Mouse (Mus musculus): Measurements from ENCODE around the gene Hist1h1c.
"Not testable (repeated sequence)": the region's sequence is repeated elsewhere in the genome, so short reads cannot be mapped to it uniquely, and the experiment has no call there.

The Hist1h1c gene

DNA sequence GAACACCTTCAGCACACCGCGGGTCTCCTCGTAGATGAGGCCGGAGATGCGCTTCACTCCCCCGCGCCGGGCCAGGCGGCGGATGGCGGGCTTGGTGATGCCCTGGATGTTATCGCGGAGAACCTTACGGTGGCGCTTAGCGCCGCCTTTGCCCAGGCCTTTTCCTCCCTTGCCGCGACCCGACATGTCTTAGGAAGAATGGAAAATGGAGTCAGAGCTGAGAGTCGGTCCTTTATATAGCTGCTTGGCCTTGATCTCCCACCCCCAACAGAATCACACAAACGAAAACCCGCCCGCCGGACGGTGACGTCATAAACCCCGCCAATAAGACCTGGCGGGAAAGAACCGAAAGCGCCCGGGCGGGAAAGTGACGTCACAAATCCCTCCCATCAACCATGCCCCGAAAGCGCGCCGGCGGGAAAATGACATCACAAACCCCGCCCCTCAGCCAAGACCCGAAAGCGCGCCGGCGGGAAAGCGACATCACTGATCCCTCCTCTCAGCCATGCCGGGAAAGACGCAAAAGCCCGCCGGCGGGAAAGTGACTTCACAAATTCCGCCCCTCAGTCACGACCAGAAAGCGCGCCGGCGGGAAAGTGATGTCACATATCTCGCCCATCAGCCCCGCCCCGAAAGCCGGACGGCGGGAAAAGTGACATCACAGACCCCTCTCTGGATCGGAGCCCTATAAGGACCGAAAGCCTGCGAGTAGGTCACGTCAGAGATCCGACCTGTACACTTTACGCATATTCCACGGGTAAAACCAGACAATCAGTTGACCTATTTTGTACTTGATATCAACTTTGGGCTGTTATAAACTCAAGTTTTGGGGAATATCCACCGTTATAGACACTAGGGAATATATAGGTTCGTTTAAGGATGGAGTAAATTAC, 22.6 kb downstream of the Hist1h1c start, which contains the start of gene Hist1h4a:
TSS of gene Hist1h4a (minus strand) at position 259 of the 893 bp plus-strand sequence.
- DNase-seq (ENCODE audit: low spot score) = peak; percentile 93

DNA sequence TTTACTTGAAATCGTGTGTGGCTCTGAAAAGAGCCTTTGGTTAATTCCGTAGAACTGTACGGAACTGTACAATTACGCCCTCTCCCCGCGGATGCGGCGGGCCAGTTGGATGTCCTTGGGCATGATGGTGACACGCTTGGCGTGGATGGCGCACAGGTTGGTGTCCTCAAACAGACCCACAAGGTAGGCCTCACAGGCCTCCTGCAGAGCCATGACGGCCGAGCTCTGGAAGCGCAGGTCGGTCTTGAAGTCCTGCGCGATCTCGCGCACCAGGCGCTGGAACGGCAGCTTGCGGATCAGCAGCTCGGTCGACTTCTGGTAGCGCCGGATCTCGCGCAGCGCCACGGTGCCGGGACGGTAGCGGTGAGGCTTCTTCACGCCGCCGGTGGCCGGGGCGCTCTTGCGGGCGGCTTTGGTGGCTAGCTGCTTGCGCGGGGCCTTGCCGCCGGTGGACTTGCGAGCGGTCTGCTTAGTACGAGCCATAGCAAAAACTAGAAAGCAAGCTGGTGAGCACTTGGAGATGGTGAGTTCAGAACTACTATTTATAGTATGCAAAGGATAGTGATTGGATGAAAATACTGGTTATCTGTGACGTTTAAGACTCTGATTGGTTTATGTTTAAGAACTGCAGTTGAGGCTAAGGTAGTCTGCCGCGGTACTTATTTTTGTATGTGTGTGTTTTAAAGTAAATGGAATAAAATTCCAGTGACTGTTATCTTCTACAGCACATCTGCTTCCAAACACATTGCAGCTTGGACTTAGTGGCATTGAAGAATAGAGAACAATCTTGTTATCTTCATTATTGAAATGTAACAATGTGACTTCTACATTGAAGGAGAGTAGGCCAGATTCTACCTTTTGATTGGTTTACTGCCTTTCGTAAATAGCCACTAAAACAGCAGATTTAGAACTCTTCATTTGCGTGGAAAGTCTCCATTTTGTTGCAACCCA, 23.5 kb downstream of the Hist1h1c start, which contains the start of gene Hist1h3a:
TSS of gene Hist1h3a (minus strand) at position 516 of the 951 bp plus-strand sequence.
- DNase-seq (ENCODE audit: low spot score) = peak; percentile 72

DNA sequence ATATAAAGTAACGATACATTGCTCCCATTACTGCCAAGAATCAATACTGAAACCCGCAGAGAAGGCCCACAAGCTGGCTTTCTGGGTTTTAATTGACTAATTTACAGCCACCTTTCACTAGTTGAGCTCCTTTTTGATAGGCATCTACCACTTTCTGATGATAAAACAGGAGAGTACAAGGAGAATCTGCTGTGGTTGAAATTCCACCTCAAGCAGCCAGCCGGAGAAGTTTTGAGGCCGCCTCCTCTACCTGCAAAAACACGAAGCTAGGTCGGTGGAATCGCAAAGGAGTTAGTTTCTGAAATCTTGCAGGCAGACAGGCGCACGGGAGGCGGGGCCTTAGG, 24.6 kb downstream of the Hist1h1c start:
- no peak for DNase-seq (ENCODE audit: low spot score)

DNA sequence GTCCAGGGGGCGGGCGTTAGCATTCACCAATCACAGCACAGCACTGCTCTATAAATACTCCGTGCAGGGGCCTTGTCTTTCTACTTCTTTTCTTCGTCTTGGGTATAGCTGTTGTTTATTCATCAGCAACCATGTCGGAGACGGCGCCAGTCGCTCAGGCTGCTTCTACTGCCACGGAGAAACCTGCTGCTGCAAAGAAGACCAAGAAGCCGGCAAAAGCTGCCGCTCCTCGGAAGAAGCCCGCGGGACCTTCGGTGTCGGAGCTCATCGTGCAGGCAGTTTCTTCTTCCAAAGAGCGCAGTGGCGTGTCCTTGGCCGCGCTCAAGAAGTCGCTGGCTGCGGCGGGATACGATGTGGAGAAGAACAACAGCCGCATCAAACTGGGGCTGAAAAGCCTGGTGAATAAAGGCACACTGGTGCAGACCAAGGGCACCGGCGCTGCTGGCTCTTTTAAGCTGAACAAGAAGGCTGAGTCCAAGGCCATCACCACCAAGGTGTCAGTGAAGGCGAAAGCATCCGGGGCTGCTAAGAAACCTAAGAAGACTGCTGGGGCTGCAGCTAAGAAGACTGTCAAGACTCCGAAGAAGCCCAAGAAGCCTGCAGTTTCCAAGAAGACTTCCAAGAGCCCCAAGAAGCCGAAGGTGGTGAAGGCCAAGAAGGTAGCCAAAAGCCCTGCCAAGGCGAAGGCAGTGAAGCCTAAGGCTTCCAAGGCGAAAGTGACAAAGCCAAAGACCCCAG, 25.1 kb downstream of the Hist1h1c start, which contains the start of gene Hist1h1a:
TSS of gene Hist1h1a (plus strand) at position 81 of the 738 bp plus-strand sequence.
- DNase-seq (ENCODE audit: low spot score) = no peak

DNA sequence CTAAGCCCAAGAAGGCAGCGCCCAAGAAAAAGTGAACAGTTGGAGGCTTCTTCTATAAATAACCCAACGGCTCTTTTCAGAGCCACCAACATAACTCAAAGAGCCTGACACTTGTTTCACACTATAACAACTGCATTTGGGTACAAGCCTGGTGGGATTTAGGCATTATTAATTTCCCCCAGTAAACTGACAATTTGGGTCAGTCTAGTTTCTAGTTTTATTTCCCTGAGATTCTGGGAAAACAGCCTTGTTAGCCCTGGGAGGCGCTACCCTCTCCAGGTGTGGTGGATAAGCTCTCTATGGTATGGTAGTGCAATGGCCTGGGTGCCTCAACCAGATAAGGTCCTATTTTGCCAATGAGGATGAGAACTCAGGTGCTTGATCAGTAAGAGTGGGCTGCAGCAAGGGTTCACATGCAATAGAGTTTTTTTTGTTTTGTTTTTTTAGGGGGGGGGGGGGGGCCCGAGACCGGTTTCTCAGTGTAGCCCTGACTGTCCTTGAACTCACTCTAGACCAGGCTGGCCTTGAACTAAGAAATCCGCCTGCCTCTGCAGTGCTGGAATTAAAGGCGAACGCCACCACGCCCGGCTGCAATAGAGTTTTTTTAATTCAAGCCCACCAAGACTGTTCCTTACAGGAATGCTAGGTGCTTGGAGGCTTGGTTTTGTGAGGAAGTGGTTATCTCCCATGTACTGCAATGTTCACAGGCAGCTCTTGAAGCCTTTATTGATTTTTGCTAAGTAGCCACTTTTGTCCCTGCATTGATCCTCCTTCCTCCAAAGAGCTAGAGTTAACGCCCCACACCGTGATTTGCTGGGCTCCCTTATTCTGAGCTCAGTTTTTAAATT, 25.9 kb downstream of the Hist1h1c start:
- no peak for DNase-seq (ENCODE audit: low spot score)

DNA sequence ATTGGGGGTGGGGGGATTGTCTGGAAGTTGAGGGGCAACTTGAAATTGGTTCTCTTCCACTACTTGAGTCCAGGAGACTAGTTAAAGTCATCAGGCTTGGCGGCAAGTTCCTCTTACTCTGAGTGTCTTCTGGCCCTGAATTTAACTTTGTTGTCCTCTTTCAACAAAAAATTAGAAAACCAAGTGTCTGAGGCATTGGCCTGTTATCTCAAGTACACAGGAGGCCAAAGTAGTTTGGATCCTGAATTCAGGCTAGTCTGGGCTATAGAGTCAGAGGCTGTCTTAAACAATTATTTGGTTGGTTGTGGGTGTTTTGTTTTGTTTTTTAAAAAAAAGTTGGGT, 26.5 kb downstream of the Hist1h1c start:
- DNase-seq (ENCODE audit: low spot score) = no peak

DNA sequence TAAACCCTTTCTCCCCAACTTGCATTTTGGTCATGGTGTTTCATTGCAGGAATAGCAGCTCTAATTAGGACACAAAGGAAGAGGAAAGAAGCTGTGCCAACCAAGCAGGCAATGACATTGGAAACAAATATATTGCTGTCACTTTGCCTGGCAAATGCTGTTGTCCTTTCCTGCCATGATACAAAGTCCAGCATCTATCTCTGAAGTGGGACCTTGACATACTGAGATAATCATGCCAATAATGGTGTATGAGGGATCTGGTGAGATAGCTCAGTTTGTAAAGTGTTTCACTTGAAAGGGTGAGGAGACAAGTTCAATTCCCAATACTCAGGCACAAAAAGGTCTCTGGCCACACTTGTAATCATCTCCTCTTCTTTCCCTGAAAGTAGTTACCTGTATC, 28.2 kb downstream of the Hist1h1c start:
- no peak for DNase-seq (ENCODE audit: low spot score)

DNA sequence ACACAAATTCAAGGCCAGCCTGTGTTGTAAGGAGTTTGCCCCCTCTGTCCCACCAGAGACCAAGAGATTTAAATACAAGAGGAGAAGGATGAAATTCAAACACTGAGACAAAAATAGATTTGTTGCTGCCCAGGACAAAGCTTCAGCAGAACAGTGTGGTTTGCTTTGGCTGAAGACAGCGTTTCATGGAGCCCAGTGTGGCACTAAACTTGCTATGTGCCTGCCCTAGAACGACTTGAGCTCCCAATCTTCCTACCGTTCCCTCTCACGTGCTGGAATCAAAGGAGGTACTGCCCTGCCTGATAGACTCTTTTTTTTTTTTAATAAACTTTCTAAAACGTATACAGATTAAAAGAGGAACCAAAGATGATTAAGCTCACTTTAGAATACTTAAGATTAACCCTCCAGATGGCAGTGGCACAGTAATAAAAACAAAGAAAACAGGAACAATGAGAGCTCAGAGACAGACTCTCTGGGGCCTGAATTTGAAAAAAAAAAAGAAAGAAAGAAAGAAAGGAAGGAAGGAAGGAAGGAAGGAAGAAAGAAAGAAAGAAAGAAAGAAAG, 30.3 kb downstream of the Hist1h1c start:
- DNase-seq (ENCODE audit: low spot score) = no peak

DNA sequence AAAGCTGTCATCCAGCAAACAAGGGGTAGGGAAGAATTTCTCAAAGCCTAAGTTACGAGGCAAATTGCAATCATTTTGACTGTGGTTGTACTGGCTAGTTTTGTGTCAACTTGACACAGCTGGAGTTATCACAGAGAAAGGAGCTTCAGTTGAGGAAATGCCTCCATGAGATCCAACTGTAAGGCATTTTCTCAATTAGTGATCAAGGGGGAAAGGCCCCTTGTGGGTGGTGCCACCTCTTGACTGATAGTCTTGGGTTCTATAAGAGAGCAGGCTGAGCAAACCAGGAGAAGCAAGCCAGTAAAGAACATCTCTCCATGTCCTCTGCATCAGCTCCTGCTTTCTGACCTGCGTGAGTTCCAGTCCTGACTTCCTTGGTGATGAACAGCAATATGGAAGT, 31.0 kb downstream of the Hist1h1c start, which contains the start of gene Trim38:
TSS of gene Trim38 (plus strand) at position 301 of the 400 bp plus-strand sequence.
- DNase-seq (ENCODE audit: low spot score) = not testable (repeated sequence)

DNA sequence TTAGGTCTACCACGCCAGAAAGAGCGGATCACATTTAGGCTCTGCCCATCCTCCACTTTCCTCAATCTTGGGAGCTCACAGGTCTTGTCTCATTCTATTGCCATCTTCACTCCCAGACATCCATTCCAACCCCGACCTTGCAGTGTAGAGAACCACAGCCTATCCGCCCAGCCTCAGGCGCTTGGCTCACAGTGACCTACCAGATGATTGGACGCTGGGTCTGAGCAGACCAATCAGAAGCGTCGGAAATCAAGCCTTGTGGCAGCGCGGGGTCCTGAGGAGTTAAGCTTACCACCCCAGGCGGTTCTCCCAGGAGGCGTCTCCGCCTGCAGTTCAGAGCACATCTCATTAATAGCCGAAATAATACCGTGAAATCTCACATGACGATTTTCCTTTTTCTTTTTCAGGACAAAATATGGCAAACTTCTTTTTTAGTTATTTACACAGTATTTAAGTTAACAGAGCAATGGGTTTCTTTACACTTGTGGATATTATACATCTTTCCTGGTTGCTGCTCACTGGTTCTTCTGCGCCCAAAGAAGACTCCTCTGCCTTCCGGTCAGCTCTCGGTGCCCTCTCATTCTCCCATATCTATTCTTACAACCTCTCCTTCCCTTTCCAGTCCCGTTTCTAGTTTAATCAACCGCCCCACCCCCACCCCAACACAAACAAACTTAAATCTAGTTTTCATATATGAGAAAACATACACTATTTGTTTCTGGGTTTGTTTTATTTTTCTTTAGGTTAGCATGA, 34.1 kb downstream of the Hist1h1c start:
- no peak for DNase-seq (ENCODE audit: low spot score)

DNA sequence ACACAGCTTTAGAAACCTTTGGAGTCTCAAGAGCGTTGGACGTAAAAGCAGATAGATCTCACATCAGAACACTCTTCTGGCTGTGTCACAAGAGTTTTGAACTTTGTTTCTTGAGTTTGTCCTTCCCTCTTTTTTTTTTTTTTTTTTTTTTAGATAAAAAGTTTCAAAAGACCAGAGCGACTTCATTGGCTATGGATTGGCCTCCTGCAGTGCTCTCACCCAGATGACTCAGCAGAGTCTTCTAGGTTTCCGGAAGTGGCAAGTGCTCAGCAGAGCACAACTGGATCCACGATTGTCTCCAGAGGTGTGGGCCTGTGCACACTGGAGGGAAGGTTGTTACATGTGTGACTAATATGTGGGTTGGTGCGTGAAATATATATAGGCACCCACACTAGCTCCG, 39.7 kb downstream of the Hist1h1c start:
- DNase-seq (ENCODE audit: low spot score) = no peak

DNA sequence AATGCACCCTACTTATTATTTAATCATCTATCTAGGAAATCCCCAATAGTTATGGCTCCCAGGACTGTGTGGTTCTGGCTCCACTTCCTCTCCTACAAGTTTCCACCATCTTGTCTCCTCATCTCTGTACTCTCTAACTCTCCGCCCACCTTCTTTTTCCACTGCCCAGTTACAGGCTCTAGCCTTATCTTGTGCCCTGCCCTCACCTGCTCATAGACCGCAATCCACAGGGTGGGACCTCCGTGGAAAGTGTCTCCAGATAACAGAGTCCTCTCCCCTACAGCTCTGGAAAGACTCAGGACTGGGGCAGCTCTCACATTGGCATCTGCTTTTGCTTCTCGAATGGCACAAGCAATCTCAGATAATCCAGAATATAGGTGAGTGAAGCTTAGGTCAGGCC, 40.4 kb downstream of the Hist1h1c start:
- DNase-seq (ENCODE audit: low spot score) = no peak
